Mouse (Mus musculus): Measurements from ENCODE around the gene Nr2c1.

The Nr2c1 gene

GRCm38 (mm10) chr10:94138890-94139482 is 8.8 kb upstream of the Nr2c1 start:
- no peak for DNase-seq (ENCODE audit: low spot score in 2 of 2)

- DNase-seq (ENCODE audit: low spot score in 2 of 2) = no peak
These were observed 7.4 kb upstream of the Nr2c1 start for GRCm38 (mm10) chr10:94140227-94140931.

GRCm38 (mm10) chr10:94142427-94142826 is 5.4 kb upstream of the Nr2c1 start:
- no peak for DNase-seq (ENCODE audit: low spot score in 2 of 2)

GRCm38 (mm10) chr10:94144581-94144980 is 3.2 kb upstream of the Nr2c1 start:
- no peak for DNase-seq (ENCODE audit: low spot score in 2 of 2)

GRCm38 (mm10) chr10:94147391-94147755 is 450 bp upstream of the Nr2c1 start:
- DNase-seq (ENCODE audit: low spot score in 2 of 2) = no peak

GRCm38 (mm10) chr10:94151488-94151887 is 3.7 kb downstream of the Nr2c1 start:
- no peak for DNase-seq (ENCODE audit: low spot score in 2 of 2)

- DNase-seq (ENCODE audit: low spot score in 2 of 2) = no peak
These were observed 6.0 kb downstream of the Nr2c1 start for GRCm38 (mm10) chr10:94153841-94154240.

GRCm38 (mm10) chr10:94158962-94159361 is 11.1 kb downstream of the Nr2c1 start:
- DNase-seq (ENCODE audit: low spot score in 2 of 2) = no peak

GRCm38 (mm10) chr10:94159406-94159805 is 11.6 kb downstream of the Nr2c1 start:
- no peak for DNase-seq (ENCODE audit: low spot score in 2 of 2)

GRCm38 (mm10) chr10:94161051-94161765 is 13.4 kb downstream of the Nr2c1 start:
- DNase-seq (ENCODE audit: low spot score in 2 of 2) = no peak

- no peak for DNase-seq (ENCODE audit: low spot score in 2 of 2)
These were observed 14.2 kb downstream of the Nr2c1 start for GRCm38 (mm10) chr10:94162031-94162430.

- DNase-seq (ENCODE audit: low spot score in 2 of 2) = no peak
These were observed 16.5 kb downstream of the Nr2c1 start for GRCm38 (mm10) chr10:94164104-94164845.

GRCm38 (mm10) chr10:94165426-94165825 is 17.6 kb downstream of the Nr2c1 start:
- DNase-seq (ENCODE audit: low spot score in 2 of 2) = no peak

- DNase-seq (ENCODE audit: low spot score in 2 of 2) = no peak
These were observed 19.4 kb downstream of the Nr2c1 start for GRCm38 (mm10) chr10:94167051-94167750.

GRCm38 (mm10) chr10:94171440-94172130 is 23.8 kb downstream of the Nr2c1 start:
- no peak for DNase-seq (ENCODE audit: low spot score in 2 of 2)

GRCm38 (mm10) chr10:94172137-94172536 is 24.3 kb downstream of the Nr2c1 start:
- no peak for DNase-seq (ENCODE audit: low spot score in 2 of 2)

GRCm38 (mm10) chr10:94172706-94173105 is 24.9 kb downstream of the Nr2c1 start:
- DNase-seq (ENCODE audit: low spot score in 2 of 2) = no peak

- no peak for DNase-seq (ENCODE audit: low spot score in 2 of 2)
These were observed 26.8 kb downstream of the Nr2c1 start for GRCm38 (mm10) chr10:94174652-94175051.

- DNase-seq (ENCODE audit: low spot score in 2 of 2) = no peak
These were observed 35.4 kb downstream of the Nr2c1 start for GRCm38 (mm10) chr10:94183199-94183598.

- peak; percentile 93 to 97 for DNase-seq (ENCODE audit: low spot score in 2 of 2)
These were observed 50.9 kb downstream of the Nr2c1 start, which contains the start of gene Ndufa12 for GRCm38 (mm10) chr10:94198482-94199405. Gene Ndufa12 (plus strand): TSS chr10:94198720.

Measured in spleen, postnatal 4 days (tissue).